Mouse (Mus musculus) adrenal gland (tissue): Measurements from ENCODE around the gene Fam126a.
"Not testable (repeated sequence)": the region's sequence is repeated elsewhere in the genome, so short reads cannot be mapped to it uniquely, and the experiment has no call there.

Experiments
- intact Hi-C: fragments of 180-260 bp; cut with DNase I; formaldehyde crosslinking; loops from one replicate; pipeline ENCODE4 v1.15.1; 2025

Gene Fam126a

GRCm38 (mm10) chr5:23909256-23909655, 121.2 kb downstream of the Fam126a start:
- intact Hi-C loops: no loop called here

GRCm38 (mm10) chr5:23908486-23909090, 121.9 kb downstream of the Fam126a start:
- intact Hi-C loops: no loop called here

- intact Hi-C loops: no loop called here
Measured at GRCm38 (mm10) chr5:23902221-23902620, 128.3 kb downstream of the Fam126a start.

GRCm38 (mm10) chr5:23900190-23900589, 130.3 kb downstream of the Fam126a start:
- intact Hi-C loops: no loop called here

- intact Hi-C loops: loop anchor here (5.0 kb wide), 2 partner anchors 73 to 183 kb away; no protein-coding TSS in a partner anchor
Measured at GRCm38 (mm10) chr5:23893864-23894771, 136.4 kb downstream of the Fam126a start.

- intact Hi-C loops: loop anchor here (5.0 kb wide), 2 partner anchors 74 to 184 kb away; no protein-coding TSS in a partner anchor
Measured at GRCm38 (mm10) chr5:23893156-23893863, 137.2 kb downstream of the Fam126a start.

GRCm38 (mm10) chr5:23890734-23891133, 139.8 kb downstream of the Fam126a start:
- intact Hi-C loops: loop anchor here (5.0 kb wide), 2 partner anchors 77 to 187 kb away; no protein-coding TSS in a partner anchor

- intact Hi-C loops: loop anchor here (5.0 kb wide), 1 partner anchor 173 kb away; no protein-coding TSS in a partner anchor
Measured at GRCm38 (mm10) chr5:23889461-23889860, 141.0 kb downstream of the Fam126a start.

GRCm38 (mm10) chr5:23887111-23887510, 143.4 kb downstream of the Fam126a start:
- intact Hi-C loops: loop anchor here (5.0 kb wide), 1 partner anchor 175 kb away; no protein-coding TSS in a partner anchor

- intact Hi-C loops: no loop called here
Measured at GRCm38 (mm10) chr5:23874457-23874856, 156.0 kb downstream of the Fam126a start.

GRCm38 (mm10) chr5:23872586-23872985, 157.9 kb downstream of the Fam126a start:
- intact Hi-C loops: no loop called here

GRCm38 (mm10) chr5:23871323-23871722, 159.2 kb downstream of the Fam126a start:
- intact Hi-C loops: not testable (repeated sequence)

GRCm38 (mm10) chr5:23865941-23866340, 164.5 kb downstream of the Fam126a start:
- intact Hi-C loops: no loop called here
